Mouse (Mus musculus) CH12.LX (cell line): ENCODE measurements around the gene Rcan1. TPM values are rescaled to one million over a fixed set of nuclear protein-coding genes. Genes with fewer than 3 reads are reported as not detected.

Experiments
- DNase-seq: peaks from one replicate; pipeline ENCODE4 v3.0.0-alpha.2; 2013; ENCODE audit errors: extremely low read depth
- H3K27ac ChIP-seq: 2 replicates; pipeline ENCODE4 v1.5.1; 2012; ENCODE audit warnings: low read depth, mild to moderate bottlenecking, control low read depth, moderate library complexity; ENCODE audit not compliant: insufficient read depth
- H3K27me3 ChIP-seq: replicated peaks from 2 replicates; pipeline ENCODE3; 2012; ENCODE audit warnings: inconsistent platforms
- H3K36me3 ChIP-seq, 2 experiments: replicated peaks in 1 of 2; 2 replicates each; pipeline versions ENCODE3 to v1.6.1; 2012; ENCODE audit warnings: inconsistent platforms in 1 of 2, low read length in 1 of 2, mild to moderate bottlenecking in 1 of 2, mixed read lengths in 1 of 2, moderate library complexity in 1 of 2; ENCODE audit not compliant: control insufficient read depth in 1 of 2, insufficient read depth in 1 of 2
- H3K4me1 ChIP-seq, 2 experiments: 2 replicates each; pipeline ENCODE4 v1.6.1; 2012; ENCODE audit warnings: inconsistent platforms in 1 of 2, moderate library complexity in 1 of 2; ENCODE audit not compliant: insufficient read depth in 2 of 2, control insufficient read depth in 1 of 2
- H3K4me2 ChIP-seq: 2 replicates; pipeline ENCODE4 v1.6.1; 2012; ENCODE audit warnings: low read depth, mild to moderate bottlenecking, control low read depth; ENCODE audit not compliant: poor library complexity, insufficient read depth, severe bottlenecking
- H3K4me3 ChIP-seq, 3 experiments: fragments of 150-350 bp in 1 of 3; sonication (generic) in 1 of 3; replicated peaks in 1 of 3; 2 replicates each; pipeline versions ENCODE3 to v1.5.1; 2011 to 2012; ENCODE audit warnings: low read depth in 2 of 3, low read length in 2 of 3, mild to moderate bottlenecking in 2 of 3, moderate library complexity in 2 of 3, control low read depth in 1 of 3, improper control_type of control experiment in 1 of 3, inconsistent platforms in 1 of 3, mixed read lengths in 1 of 3; ENCODE audit not compliant: poor library complexity in 1 of 3
- H3K79me2 ChIP-seq: replicated peaks from 2 replicates; pipeline ENCODE4 v1.6.1; 2012; ENCODE audit warnings: mild to moderate bottlenecking, moderate library complexity; ENCODE audit not compliant: control insufficient read depth, poor library complexity, insufficient read depth, severe bottlenecking; ENCODE audit errors: extremely low read depth
- H3K9ac ChIP-seq: 2 replicates; pipeline ENCODE4 v1.6.1; 2012; ENCODE audit warnings: low read depth, mild to moderate bottlenecking, control low read depth, moderate library complexity; ENCODE audit not compliant: insufficient read depth
- H3K9me3 ChIP-seq: replicated peaks from 2 replicates; pipeline ENCODE3; 2012; ENCODE audit warnings: low read length, inconsistent platforms, mixed read lengths
- BHLHE40 ChIP-seq: IDR thresholded peaks from 2 replicates; pipeline ENCODE4 v1.6.1; 2011; ENCODE audit warnings: mild to moderate bottlenecking, low read depth, low read length, improper control_type of control experiment
- CHD2 ChIP-seq: IDR thresholded peaks from 2 replicates; pipeline ENCODE4 v1.6.1; 2011; ENCODE audit warnings: low read length, improper control_type of control experiment
- CTCF ChIP-seq, 2 experiments: IDR thresholded peaks in 1 of 2; conservative IDR thresholded peaks in 1 of 2; 2 replicates each; pipeline ENCODE4 v1.5.1; 2011 to 2012; ENCODE audit warnings: low read depth in 2 of 2, low read length in 2 of 2, improper control_type of control experiment in 1 of 2, inconsistent platforms in 1 of 2, mild to moderate bottlenecking in 1 of 2, moderate library complexity in 1 of 2
- ELF1 ChIP-seq: IDR thresholded peaks from 2 replicates; pipeline ENCODE4 v1.6.1; 2014; ENCODE audit warnings: low read depth, mild to moderate bottlenecking, inconsistent platforms, low read length, improper control_type of control experiment
- EP300 ChIP-seq: IDR thresholded peaks from 2 replicates; pipeline ENCODE4 v1.6.1; 2011; ENCODE audit warnings: low read length, improper control_type of control experiment
- HCFC1 ChIP-seq: IDR thresholded peaks from 2 replicates; pipeline ENCODE4 v1.6.1; 2012; ENCODE audit warnings: low read depth, mild to moderate bottlenecking, inconsistent platforms, low read length, improper control_type of control experiment
- IRF4 ChIP-seq: IDR thresholded peaks from 2 replicates; pipeline ENCODE4 v1.6.1; 2014; ENCODE audit warnings: low read depth, mild to moderate bottlenecking, inconsistent platforms, low read length, improper control_type of control experiment
- MAX ChIP-seq: IDR thresholded peaks from 2 replicates; pipeline ENCODE4 v1.6.1; 2011; ENCODE audit warnings: low read length, improper control_type of control experiment
- POLR2A ChIP-seq: IDR thresholded peaks from 2 replicates; pipeline ENCODE4 v1.6.1; 2011; ENCODE audit warnings: low read depth, mild to moderate bottlenecking, improper control_type of control experiment, low read length
- RCOR1 ChIP-seq: conservative IDR thresholded peaks from 2 replicates; pipeline ENCODE4 v1.6.1; 2012; ENCODE audit warnings: low read depth, mild to moderate bottlenecking, inconsistent platforms, low read length, improper control_type of control experiment
- TBP ChIP-seq: conservative IDR thresholded peaks from 2 replicates; pipeline ENCODE4 v1.6.1; 2011; ENCODE audit warnings: low read depth, low read length, improper control_type of control experiment
- UBTF ChIP-seq: IDR thresholded peaks from 2 replicates; pipeline ENCODE4 v1.6.1; 2012; ENCODE audit warnings: low read depth, mild to moderate bottlenecking, inconsistent platforms, low read length, improper control_type of control experiment, moderate library complexity
- ZMIZ1 ChIP-seq: IDR thresholded peaks from 2 replicates; pipeline ENCODE4 v1.6.1; 2012; ENCODE audit warnings: low read depth, mild to moderate bottlenecking, inconsistent platforms, low read length, improper control_type of control experiment
- ZNF384 ChIP-seq: IDR thresholded peaks from 2 replicates; pipeline ENCODE4 v1.6.1; 2012; ENCODE audit warnings: low read depth, low read length, improper control_type of control experiment, inconsistent platforms
- dilution Hi-C: fragments of 300-500 bp; cut with MboI; formaldehyde crosslinking; loops from 2 replicates; pipeline ENCODE4 v1.14.3; 2020; ENCODE audit warnings: low sequenced_read_pairs; ENCODE audit not compliant: extremely low pct_unique_long_range_greater_than_20kb, extremely low pct_ligation_motif_present
- in situ Hi-C: fragments of 300-500 bp; cut with MboI; formaldehyde crosslinking; loops from 3 replicates; pipeline ENCODE4 v1.14.3; 2019; ENCODE audit warnings: low sequenced_read_pairs, low pct_ligation_motif_present, low pct_unique_long_range_greater_than_20kb, mixed read lengths
- polyA plus RNA-seq: library from polyadenylated mRNA; unstranded; fragments of >175 nt; gene quantifications from 2 replicates; pipeline ENCODE4 v1.2.1, GENCODE M21; 2012; ENCODE audit warnings: low read depth; ENCODE audit not compliant: insufficient read length
- total RNA-seq, 2 experiments: library from RNA; depleted of rRNA; stranded (reverse); fragments of 300-350 nt in 1 of 2; fragments of >200 nt in 1 of 2; gene quantifications; 2 replicates each; pipeline ENCODE4 v1.2.3; 2012 to 2014

The Rcan1 gene
- total and polyA plus RNA-seq, 3 experiments = 10.0 to 15.3 (median 12.4) TPM

DNA sequence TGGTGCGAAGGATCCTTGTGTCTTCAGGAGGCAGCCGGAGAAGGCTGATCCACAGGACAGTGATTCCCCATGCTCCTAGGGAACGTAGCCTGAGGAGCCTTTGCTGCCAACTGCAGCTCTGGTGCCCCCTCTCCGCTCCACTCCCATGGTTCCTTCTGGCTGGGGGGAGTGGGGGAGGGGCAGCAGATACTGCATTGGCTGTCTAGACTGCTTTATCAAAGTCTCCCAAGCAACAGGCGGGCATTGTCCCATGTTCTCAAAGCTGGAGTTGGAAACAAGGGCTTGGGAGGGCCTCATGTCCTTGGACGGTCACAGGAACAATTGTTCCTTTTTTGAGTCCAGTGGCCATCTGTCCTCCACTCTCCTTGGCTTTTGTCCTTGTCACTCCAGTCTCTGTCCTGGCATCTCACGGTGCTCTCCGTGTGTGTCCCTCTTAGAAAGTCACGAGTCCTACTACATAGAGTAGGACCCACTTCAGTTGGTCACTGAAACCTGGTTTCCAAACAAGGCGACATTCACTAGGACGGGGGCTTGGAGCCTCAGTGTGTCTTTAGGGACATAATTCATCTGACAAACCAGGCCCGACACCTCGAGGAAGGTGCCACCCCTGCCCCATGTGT is 124.3 kb downstream of the Rcan1 start:
- H3K27ac ChIP-seq = no peak overlapping the region
- dilution Hi-C loops (no loop called here), in situ Hi-C loops (no loop called here)
- H3K27me3 ChIP-seq = no peaks in the 10 kb centered on the region
- DNase-seq = no peak
- H3K9me3 ChIP-seq = no peaks in the 10 kb centered on the region
- H3K4me2 ChIP-seq = no peak overlapping the region
- TF ChIP-seq IRF4 (no peak), HCFC1 (no peak), ELF1 (no peak), UBTF (no peak), MAX (no peak), POLR2A (no peak), CTCF (conservative IDR thresholded peaks at IDR 0.05 in 1 of 2, IDR thresholded peaks at IDR 0.05 in 1 of 2; ENCODE audit: low read depth in 2 of 2, low read length in 2 of 2) (no peak), CHD2 (no peak), TBP (no peak), RCOR1 (no peak), ZNF384 (no peak), BHLHE40 (no peak), EP300 (no peak), ZMIZ1 (no peak)
- TF ChIP-seq, all 38 proteins: peak for 0
- Histone ChIP-seq H3K9ac (no peak overlapping the region), H3K4me1 (peaks cover 0 to 5% of the 10 kb centered on the region in 2 experiments; a peak in 3 of 4 replicates), H3K79me2 (no peaks in the 10 kb centered on the region), H3K36me3 (no peaks in the 10 kb centered on the region), H3K4me3 (no peak overlapping the region)

DNA sequence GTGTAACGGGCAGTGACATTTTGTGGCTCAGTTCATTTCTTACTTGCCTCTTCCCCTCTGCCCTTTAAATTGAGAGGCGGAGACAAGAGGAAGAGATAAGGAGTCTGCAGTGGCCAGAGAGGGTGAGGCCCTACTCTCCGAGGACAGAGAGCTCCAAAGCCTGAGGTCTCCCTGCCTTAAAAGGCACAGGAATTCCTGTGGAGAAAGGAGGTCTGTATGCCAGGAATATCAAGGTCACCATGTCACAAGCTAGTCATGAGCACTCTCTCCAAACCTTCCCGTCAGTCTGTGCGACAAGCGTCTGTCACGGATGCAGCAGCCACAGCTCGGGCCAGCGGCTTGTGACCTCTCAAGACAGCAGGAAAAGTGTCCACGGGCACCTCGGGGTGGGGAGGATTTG is 125.5 kb downstream of the Rcan1 start:
- dilution Hi-C loops (no loop called here), in situ Hi-C loops (no loop called here)
- no peak overlapping the region for H3K27ac ChIP-seq
- H3K4me1 ChIP-seq = peaks cover 4 to 13% of the 10 kb centered on the region in 2 experiments; a peak in 3 of 4 replicates
- H3K4me3 ChIP-seq = no peak overlapping the region
- no peak overlapping the region for H3K9ac ChIP-seq
- no peaks in the 10 kb centered on the region for H3K79me2 ChIP-seq
- no peaks in the 10 kb centered on the region for H3K9me3 ChIP-seq
- no peak for TF ChIP-seq EP300
- no peak overlapping the region for H3K4me2 ChIP-seq
- H3K36me3 ChIP-seq = no peaks in the 10 kb centered on the region
- H3K27me3 ChIP-seq = no peaks in the 10 kb centered on the region
- no peak for DNase-seq

Other genes starting within 250 kb of the Rcan1 start
- not detected in 2 replicates for gene Kcne2, start 178.5 kb downstream of the Rcan1 start, total RNA-seq (2012; rRNA removed)
- gene Kcne2, start 178.5 kb downstream of the Rcan1 start, total RNA-seq (2014; rRNA removed) = not detected in 2 replicates
- gene Kcne2, start 178.5 kb downstream of the Rcan1 start, polyA plus RNA-seq = not detected in 2 replicates
- gene Smim11, start 169.6 kb downstream of the Rcan1 start, total RNA-seq (2012; rRNA removed) = 85.8 and 121 TPM in 2 replicates
- gene Smim11, start 169.6 kb downstream of the Rcan1 start, total RNA-seq (2014; rRNA removed) = 93.0 and 97.4 TPM in 2 replicates
- 125 and 127 TPM in 2 replicates for gene Smim11, start 169.6 kb downstream of the Rcan1 start, polyA plus RNA-seq
- gene Fam243, start 149.4 kb downstream of the Rcan1 start, total RNA-seq (2012; rRNA removed) = not detected in 2 replicates
- gene Fam243, start 149.4 kb downstream of the Rcan1 start, total RNA-seq (2014; rRNA removed) = not detected in 2 replicates
- not detected in 2 replicates for gene Fam243, start 149.4 kb downstream of the Rcan1 start, polyA plus RNA-seq
- gene Kcne1, start 111.4 kb downstream of the Rcan1 start, total RNA-seq (2012; rRNA removed) = not detected in 2 replicates
- 0.48 TPM in 1 of 2 replicates, not detected in the other for gene Kcne1, start 111.4 kb downstream of the Rcan1 start, total RNA-seq (2014; rRNA removed)
- 0.26 TPM in 1 of 2 replicates, not detected in the other for gene Kcne1, start 111.4 kb downstream of the Rcan1 start, polyA plus RNA-seq
- gene Clic6, start 14.9 kb upstream of the Rcan1 start, total RNA-seq (2012; rRNA removed) = 0.80 and 1.2 TPM in 2 replicates
- gene Clic6, start 14.9 kb upstream of the Rcan1 start, total RNA-seq (2014; rRNA removed) = 0.16 and 0.24 TPM in 2 replicates
- gene Clic6, start 14.9 kb upstream of the Rcan1 start, polyA plus RNA-seq = 0.08 TPM in 1 of 2 replicates, not detected in the other